Mouse (Mus musculus) adrenal gland, adult 8-10 months (tissue): Measurements from ENCODE around the gene Smim27. TPM values are rescaled to one million over a fixed set of nuclear protein-coding genes. Genes with fewer than 3 reads are reported as not detected.

Experiments used
- total RNA-seq, 4 experiments: library from RNA; stranded (reverse); gene quantifications; 2 replicates each; pipeline ENCODE4 v1.2.4; 2022

Gene Smim27
- total RNA-seq, 4 experiments from 2014 or later = 39.1 to 77.7 (median 55.6) TPM

Other genes with a start within 250 kb of the Smim27 start
- 100 to 1,000 TPM in 2 of 4 experiments, 10 to 100 TPM in 2; 76.7 to 161 (median 113) TPM for gene Aco1, start 126.5 kb upstream of the Smim27 start, total RNA-seq
- gene Ddx58, start 29.8 kb upstream of the Smim27 start, total RNA-seq = 10 to 100 TPM; 34.0 to 40.5 (median 37.5) TPM
- gene Topors, start 271 bp downstream of the Smim27 start, total RNA-seq = 10 to 100 TPM; 29.0 to 30.4 (median 29.9) TPM
- gene Ndufb6, start 9.8 kb downstream of the Smim27 start, total RNA-seq = 100 to 1,000 TPM; 151 to 218 (median 179) TPM
- not detected for gene Tmem215, start 202.6 kb downstream of the Smim27 start, total RNA-seq